Comparison of ENCODE assay signal across 14 mouse cellular contexts in genomic region chr1:179951597-179951996, GRCm38 (mm10). TPM values are rescaled to one million over a fixed set of nuclear protein-coding genes. Genes with fewer than 3 reads are reported as not detected.
DNase-seq lines count a peak whose midpoint lies in the region; ATAC-seq and TF ChIP-seq lines count a peak whose summit lies in the region.
"Had no signal": no experiment of that assay in that cellular context is flagged by ENCODE, and none has a peak within 500 bp of the region (broad histone marks: within the 10 kb centered on the region; RNA-seq: fewer than 3 reads in every experiment).

No protein-coding gene starts in this region.

- H3K9ac ChIP-seq in forebrain, embryonic 16.5 days (replicated peaks; ENCODE audit: low read depth, low read length): no peak overlapping the region
- H3K9ac ChIP-seq: heart, embryonic 15.5 days; intestine, embryonic 15.5 days; limb, embryonic 15.5 days had no signal

- intact Hi-C loops in left cerebral cortex, postnatal 4 days (cut with DNase I): no loop called here

- H3K36me3 ChIP-seq in forebrain, embryonic 16.5 days (ENCODE audit: control insufficient read depth, insufficient read depth): no peaks in the 10 kb centered on the region
- H3K36me3 ChIP-seq: heart, embryonic 15.5 days; intestine, embryonic 15.5 days; limb, embryonic 15.5 days; midbrain, embryonic 10.5 days had no signal

- 27% methylated on average over 7 of the region's 7 CpGs for WGBS in forebrain, embryonic 16.5 days

- H3K27me3 ChIP-seq in forebrain, embryonic 16.5 days (replicated peaks; ENCODE audit: control insufficient read depth, insufficient read depth, low read length): no peaks in the 10 kb centered on the region
- H3K27me3 ChIP-seq: heart, embryonic 15.5 days; intestine, embryonic 15.5 days; limb, embryonic 15.5 days had no signal

- H3K4me1 ChIP-seq in forebrain, embryonic 16.5 days (replicated peaks; ENCODE audit: control insufficient read depth, insufficient read depth, low read length): peaks cover 4% of the 10 kb centered on the region; the same call in 1 of the 2 replicates
- H3K4me1 ChIP-seq: intestine, embryonic 15.5 days had no signal

- 0 out of 2 replicates have a peak, but pooled peaks have one; percentile 43 for ATAC-seq in forebrain, embryonic 16.5 days
- ATAC-seq: intestine, embryonic 15.5 days had no signal

- H3K4me2 ChIP-seq in forebrain, embryonic 16.5 days (ENCODE audit: low read length): peak overlapping the region; percentile 14; the same call in 1 of the 2 replicates
- H3K4me2 ChIP-seq: heart, embryonic 15.5 days; intestine, embryonic 15.5 days; limb, embryonic 15.5 days had no signal

- H3K9me3 ChIP-seq in forebrain, embryonic 16.5 days (ENCODE audit: control insufficient read depth, low read length): no peaks in the 10 kb centered on the region
- H3K9me3 ChIP-seq: heart, embryonic 15.5 days; intestine, embryonic 15.5 days; limb, embryonic 15.5 days; midbrain, embryonic 10.5 days had no signal

- no peak overlapping the region for H3K4me3 ChIP-seq in forebrain, embryonic 16.5 days (replicated peaks; ENCODE audit: low read length)
- H3K4me3 ChIP-seq in layer of hippocampus, adult 2 months: no peak overlapping the region
- H3K4me3 ChIP-seq: heart, embryonic 15.5 days; intestine, embryonic 15.5 days; limb, embryonic 15.5 days; midbrain, embryonic 10.5 days had no signal

- no peak for TF ChIP-seq CTCF in layer of hippocampus, adult 2 months (conservative IDR thresholded peaks at IDR 0.05)

- DNase-seq in left cerebral cortex, postnatal 4 days: peak; percentile 38
- DNase-seq in left cerebral cortex, adult 18-20 months (ENCODE audit: low spot score in 2 of 2): no peak
- peak; percentile 64 for DNase-seq in cerebellum, adult 9-11 months
- peak; percentile 56 for DNase-seq in retina, embryonic 14.5 days (ENCODE audit: low spot score)
- DNase-seq in layer of hippocampus, adult 2 months (ENCODE audit: low spot score in 2 of 2): no peak
- no peak for DNase-seq in lung, postnatal 10 days
- DNase-seq: adrenal gland, postnatal 36 days; kidney, postnatal 14 days; right cerebral cortex, postnatal 14 days had no signal

- H3K27ac ChIP-seq in forebrain, embryonic 16.5 days (ENCODE audit: low read length): peak overlapping the region; percentile 43; the same call in 1 of the 2 replicates
- no peak overlapping the region for H3K27ac ChIP-seq in layer of hippocampus, adult 2 months
- H3K27ac ChIP-seq: heart, embryonic 15.5 days; intestine, embryonic 15.5 days; limb, embryonic 15.5 days; midbrain, embryonic 10.5 days had no signal

RNA-seq across cellular contexts. Expression of gene Cdc42bpa, which starts 8.7 kb away (rescaled TPM):
- 100 to 1,000 TPM; 185 to 187 TPM for total RNA-seq in left cerebral cortex, postnatal 4 days (2021)
- total RNA-seq in left cerebral cortex, adult 18-20 months (2021): 100 to 1,000 TPM; 223 to 236 TPM
- polyA plus RNA-seq in forebrain, embryonic 16.5 days (2015; fragmentation: Nextera tagmentation; extraction: Ambion mirVana): 28.6 and 31.4 TPM in 2 replicates
- total RNA-seq in layer of hippocampus, adult 2 months (2021): 100 to 1,000 TPM; 229 to 247 TPM

Comparison
In these comparisons a context has a peak if more than half of its experiments do, and no peak if none do; other contexts are left out.
1. DNase-seq: peak in left cerebral cortex, postnatal 4 days (single experiment), cerebellum, adult 9-11 months (single experiment) and retina, embryonic 14.5 days (single experiment); none in left cerebral cortex, adult 18-20 months (0 of 2), layer of hippocampus, adult 2 months (0 of 2) and lung, postnatal 10 days (single experiment).